Mouse (Mus musculus) heart, adult 18-20 months (tissue): Measurements from ENCODE around the gene Tfap2a. TPM values are rescaled to one million over a fixed set of nuclear protein-coding genes. Genes with fewer than 3 reads are reported as not detected.

Experiments used
- DNase-seq, 2 experiments: peaks; one replicate each; pipeline ENCODE4 v3.0.0; 2021 to 2022; ENCODE audit warnings: mixed read lengths in 1 of 2
- total RNA-seq, 2 experiments: library from RNA; stranded (reverse); gene quantifications; 2 replicates each; pipeline ENCODE4 v1.2.3; 2021

The Tfap2a gene
- total RNA-seq, 2 experiments from 2014 or later, result 0.07 to 0.13 TPM

DNA sequence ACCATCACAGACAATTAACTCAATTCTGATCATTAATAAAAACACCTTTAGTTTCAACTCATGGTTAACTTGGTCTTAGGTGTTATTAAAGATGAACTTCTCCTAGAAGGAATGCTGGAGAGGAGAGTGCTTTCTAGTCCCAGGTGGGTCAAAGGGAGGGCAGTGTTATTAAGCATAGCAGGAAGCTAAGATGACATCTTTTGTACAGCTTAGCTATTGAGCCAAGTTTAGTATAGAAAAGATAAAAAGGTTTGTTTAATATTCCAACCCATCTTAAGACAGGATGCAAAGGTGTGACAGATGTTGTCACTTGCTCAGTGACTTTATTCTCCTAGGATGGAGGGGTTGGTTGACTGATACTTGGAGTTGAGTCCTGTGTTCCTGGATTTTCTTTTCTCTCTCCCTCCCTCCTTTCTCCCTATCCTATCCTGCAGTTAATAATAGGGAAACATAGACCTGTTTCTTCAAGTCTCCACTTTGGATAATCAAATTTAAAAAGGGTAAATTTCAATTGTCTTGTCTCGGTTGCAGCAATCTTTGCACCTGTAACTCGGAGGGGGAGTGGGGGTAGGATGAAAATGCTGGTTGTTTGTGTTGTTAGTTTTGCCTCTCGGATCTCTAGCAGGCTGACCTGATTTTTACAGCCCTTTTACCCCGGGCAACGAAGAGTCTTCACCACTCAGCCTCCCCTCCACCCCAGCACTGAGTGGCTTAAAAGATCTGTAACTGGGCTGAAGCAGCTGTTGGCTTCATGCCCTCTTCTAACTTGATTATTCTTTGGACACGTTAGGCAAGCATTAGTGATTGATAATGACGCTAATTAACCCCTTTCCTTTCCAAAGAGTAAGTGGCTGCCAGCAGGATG lies 26.3 kb downstream of the Tfap2a start:
- DNase-seq, result no peak

GRCm38 (mm10) chr13:40710062-40710342 lies 28.2 kb downstream of the Tfap2a start:
- DNase-seq, result no peak

GRCm38 (mm10) chr13:40709321-40710061 lies 28.7 kb downstream of the Tfap2a start:
- DNase-seq, result no peak

- DNase-seq, result no peak
These were observed 29.3 kb downstream of the Tfap2a start for GRCm38 (mm10) chr13:40708913-40709312.

DNA sequence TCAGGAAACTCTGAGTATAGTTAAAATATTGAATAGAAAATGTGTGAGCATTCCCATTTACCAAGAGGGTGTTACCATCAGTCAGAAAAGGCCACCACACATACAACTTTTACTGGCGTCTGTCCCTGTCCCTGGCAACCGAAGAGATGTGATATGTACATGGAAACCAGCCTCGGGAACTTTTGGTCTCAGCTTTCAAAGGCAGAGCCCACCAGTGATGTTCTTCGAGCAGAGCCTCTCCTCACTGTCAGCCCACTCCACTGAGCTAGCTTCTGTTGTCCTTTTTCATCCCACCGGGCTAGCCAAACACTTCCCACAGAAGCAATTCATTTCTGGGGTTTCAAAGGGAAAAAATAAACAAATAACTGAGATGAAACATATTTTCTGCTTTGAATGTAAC lies 29.9 kb downstream of the Tfap2a start:
- no peak for DNase-seq

DNA sequence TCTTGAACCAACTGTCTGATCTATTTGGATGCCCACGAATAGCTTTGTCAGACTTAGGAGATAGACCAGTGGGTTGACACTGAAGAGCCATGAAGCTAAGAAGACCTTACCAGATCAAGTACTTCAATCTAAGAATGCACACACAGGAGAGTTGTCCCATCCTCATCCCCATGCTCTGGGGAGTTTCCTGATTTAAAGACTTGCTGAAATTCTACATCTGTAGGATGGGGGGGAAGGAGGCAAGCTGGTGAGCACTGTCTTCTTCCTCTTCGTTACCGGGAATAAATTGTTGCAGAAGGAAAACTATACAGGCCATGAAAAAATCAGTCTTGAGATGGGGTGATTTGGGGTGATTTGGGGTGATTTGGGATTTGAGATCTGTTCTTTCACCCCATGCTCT lies 30.5 kb downstream of the Tfap2a start:
- DNase-seq, result no peak

- DNase-seq, result no peak
These were observed 31.6 kb downstream of the Tfap2a start for GRCm38 (mm10) chr13:40706612-40707011.

- no peak for DNase-seq
These were observed 32.3 kb downstream of the Tfap2a start for GRCm38 (mm10) chr13:40705821-40706425.

DNA sequence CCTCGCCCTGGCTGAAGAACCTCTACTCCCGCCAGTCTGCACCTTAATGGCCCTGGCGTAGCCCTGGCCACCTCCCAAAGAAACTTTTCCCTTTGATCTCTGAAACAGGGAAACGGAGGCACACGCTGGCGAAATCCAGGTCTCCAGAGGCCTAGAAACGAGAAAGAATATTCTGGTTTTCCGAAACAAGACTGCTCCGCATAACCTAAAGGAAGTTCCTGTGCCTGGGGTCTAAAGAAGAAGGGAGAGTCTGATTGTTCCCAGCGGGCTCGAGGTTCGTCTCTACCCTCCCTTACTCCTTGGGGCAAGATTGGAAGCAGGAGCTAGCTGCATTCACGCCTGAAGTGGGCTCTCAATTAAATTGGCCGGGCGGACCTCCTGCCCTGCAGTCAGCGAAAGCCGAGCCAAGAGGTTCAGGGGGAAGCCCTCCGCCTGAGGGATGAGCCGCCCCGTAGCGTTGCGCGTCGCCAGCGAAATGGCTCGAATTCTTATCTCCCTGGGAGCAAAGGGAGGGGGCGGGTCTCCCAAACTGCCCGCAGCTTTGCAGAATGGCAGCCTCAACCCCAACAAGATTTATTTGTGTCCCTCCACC lies 33.2 kb downstream of the Tfap2a start:
- no peak for DNase-seq

DNA sequence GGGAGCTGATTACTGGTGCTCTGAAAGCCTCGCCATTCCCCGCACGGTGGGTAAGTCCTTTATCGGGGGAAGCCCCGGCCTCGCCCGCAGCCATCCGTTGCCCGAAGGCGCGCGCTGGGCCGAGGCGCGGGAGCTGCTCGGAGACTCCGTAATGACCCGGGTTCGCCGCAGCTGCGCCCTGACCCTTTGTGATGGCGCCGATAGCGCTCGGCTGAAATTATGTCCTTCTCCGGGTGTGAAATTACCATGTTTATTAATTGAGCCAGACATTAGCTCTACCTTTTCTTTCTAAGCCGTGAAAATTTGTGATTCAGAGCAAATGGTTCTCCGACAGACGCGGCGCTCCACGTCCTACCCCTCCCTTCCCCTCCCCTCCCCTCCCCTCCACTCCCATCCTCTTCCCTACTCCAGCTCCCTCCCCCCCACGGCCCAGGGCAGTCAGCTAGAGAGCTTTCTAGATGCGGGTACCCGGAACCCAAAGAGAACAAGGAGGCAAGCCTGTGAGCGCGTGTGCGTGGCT lies 34.1 kb downstream of the Tfap2a start:
- DNase-seq, result no peak

GRCm38 (mm10) chr13:40703123-40703797 lies 34.9 kb downstream of the Tfap2a start:
- no peak for DNase-seq

DNA sequence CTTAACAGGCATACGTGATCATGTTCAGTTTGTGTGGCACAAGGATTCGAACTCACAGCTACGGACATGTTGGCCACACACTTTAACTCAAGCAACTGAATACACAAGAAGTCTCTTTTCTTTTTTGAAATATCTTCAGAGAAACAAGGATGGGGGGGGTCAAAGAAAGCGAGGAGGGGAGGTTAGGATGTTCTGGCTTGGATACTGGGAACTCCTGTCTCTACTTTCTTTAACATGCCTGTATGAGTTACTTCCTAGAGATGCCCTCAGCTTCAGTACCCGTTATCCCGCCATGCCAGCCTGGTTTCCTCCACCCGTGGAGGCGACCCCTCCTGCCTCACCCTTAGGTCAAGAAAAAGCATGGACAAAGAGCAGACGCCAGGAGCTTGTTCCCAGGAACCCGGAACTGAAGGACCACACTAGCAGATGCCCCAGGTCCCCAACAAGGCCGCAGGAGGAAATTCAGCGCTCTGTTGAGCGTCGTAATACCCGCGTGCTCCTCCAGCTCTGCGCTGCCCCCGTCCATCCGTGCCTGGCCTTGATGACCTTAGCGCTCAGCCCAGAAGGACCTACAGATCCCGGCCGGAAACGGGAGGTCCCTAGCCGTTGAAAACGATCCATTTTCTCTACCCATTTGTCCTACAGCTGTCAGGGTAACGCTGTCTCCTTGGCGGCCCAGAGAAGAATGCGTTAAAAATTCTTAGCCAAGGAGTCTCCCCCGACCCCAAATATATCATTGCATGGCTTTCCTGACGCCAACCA lies 35.6 kb downstream of the Tfap2a start:
- DNase-seq, result no peak

- no peak for DNase-seq
These were observed 36.5 kb downstream of the Tfap2a start for GRCm38 (mm10) chr13:40701691-40702090.

DNA sequence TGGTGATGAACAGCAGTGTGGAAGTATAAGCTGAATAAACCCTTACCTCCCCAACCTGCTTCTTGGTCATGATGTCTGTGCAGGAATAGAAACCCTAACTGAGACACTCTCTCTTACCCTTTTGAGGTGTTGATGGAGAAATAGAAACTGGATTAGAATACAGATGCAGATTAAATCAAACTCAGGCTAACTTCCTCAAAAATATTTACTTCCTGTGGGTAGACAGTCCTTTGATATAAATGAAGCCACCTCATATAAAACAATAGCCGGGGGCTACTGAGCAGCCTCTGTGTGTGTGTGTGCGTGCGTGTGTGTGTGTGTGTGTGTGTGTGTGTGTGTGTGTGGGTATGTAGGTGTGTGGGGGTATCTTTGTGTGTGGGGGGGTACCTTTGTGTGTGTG lies 52.4 kb downstream of the Tfap2a start:
- no peak for DNase-seq

- no peak for DNase-seq
These were observed 61.4 kb downstream of the Tfap2a start for GRCm38 (mm10) chr13:40676730-40677129.

Other genes starting within 250 kb of the Tfap2a start
- 1 to 10 TPM; 6.7 to 9.1 TPM for gene Gcnt2, start 121.4 kb upstream of the Tfap2a start, total RNA-seq